Mouse (Mus musculus): ENCODE measurements around the gene Top2a. TPM values are rescaled to one million over a fixed set of nuclear protein-coding genes. Genes with fewer than 3 reads are reported as not detected.
"Not testable (repeated sequence)": the region's sequence is repeated elsewhere in the genome, so short reads cannot be mapped to it uniquely, and the experiment has no call there.

Gene Top2a
- polyA plus RNA-seq, 1 experiment, result 59.2 TPM

- no peak overlapping the region for H3K27ac ChIP-seq (ENCODE audit: control insufficient read depth, insufficient read depth, low read length)
- no peaks in the 10 kb centered on the region for H3K27me3 ChIP-seq (ENCODE audit: control insufficient read depth, insufficient read depth, low read length)
- no peaks in the 10 kb centered on the region for H3K4me1 ChIP-seq (replicated peaks; ENCODE audit: control insufficient read depth, insufficient read depth, low read length)
- no peak for TF ChIP-seq CTCF (IDR thresholded peaks at IDR 0.05; ENCODE audit: borderline replicate concordance, control insufficient read depth, extremely low read depth, insufficient read depth, low read length, poor library complexity)
- TF ChIP-seq POLR2A (IDR thresholded peaks at IDR 0.05; ENCODE audit: control insufficient read depth, extremely low read depth, insufficient read depth, low read length, poor library complexity), result no peak
- H3K4me3 ChIP-seq (ENCODE audit: control insufficient read depth, insufficient read depth, low read length), result no peak overlapping the region
- peaks cover 90% of the 10 kb centered on the region for H3K36me3 ChIP-seq (ENCODE audit: control insufficient read depth, insufficient read depth, low read length)
- WGBS, result 97% methylated on average over 7 of the region's 7 CpGs
- DNase-seq, result no peak
These were observed 28.0 kb downstream of the Top2a start for GRCm38 (mm10) chr11:98995987-98996386.

GRCm38 (mm10) chr11:98990866-98991265 lies 33.1 kb downstream of the Top2a start:
- no peak overlapping the region for H3K27ac ChIP-seq (ENCODE audit: control insufficient read depth, insufficient read depth, low read length)
- 93% methylated on average over 6 of the region's 6 CpGs for WGBS
- no peak for DNase-seq
- H3K36me3 ChIP-seq (ENCODE audit: control insufficient read depth, insufficient read depth, low read length), result peaks cover 60% of the 10 kb centered on the region
- no peaks in the 10 kb centered on the region for H3K4me1 ChIP-seq (replicated peaks; ENCODE audit: control insufficient read depth, insufficient read depth, low read length)
- no peak overlapping the region for H3K4me3 ChIP-seq (ENCODE audit: control insufficient read depth, insufficient read depth, low read length)
- TF ChIP-seq CTCF (IDR thresholded peaks at IDR 0.05; ENCODE audit: borderline replicate concordance, control insufficient read depth, extremely low read depth, insufficient read depth, low read length, poor library complexity) (no peak), POLR2A (IDR thresholded peaks at IDR 0.05; ENCODE audit: control insufficient read depth, extremely low read depth, insufficient read depth, low read length, poor library complexity) (no peak)
- no peaks in the 10 kb centered on the region for H3K27me3 ChIP-seq (ENCODE audit: control insufficient read depth, insufficient read depth, low read length)

GRCm38 (mm10) chr11:98988260-98988659 lies 35.7 kb downstream of the Top2a start:
- DNase-seq; H3K4me1 ChIP-seq (replicated peaks; ENCODE audit: control insufficient read depth, insufficient read depth, low read length); H3K27me3 ChIP-seq (ENCODE audit: control insufficient read depth, insufficient read depth, low read length); H3K27ac ChIP-seq (ENCODE audit: control insufficient read depth, insufficient read depth, low read length); H3K4me3 ChIP-seq (ENCODE audit: control insufficient read depth, insufficient read depth, low read length): not testable (repeated sequence)
- H3K36me3 ChIP-seq (ENCODE audit: control insufficient read depth, insufficient read depth, low read length), result peaks cover 38% of the 10 kb centered on the region
- 97% methylated on average over 6 of the region's 6 CpGs for WGBS

- Histone ChIP-seq H3K27me3 (ENCODE audit: control insufficient read depth, insufficient read depth, low read length) (no peaks in the 10 kb centered on the region), H3K4me1 (replicated peaks; ENCODE audit: control insufficient read depth, insufficient read depth, low read length) (peaks cover 13% of the 10 kb centered on the region), H3K4me3 (ENCODE audit: control insufficient read depth, insufficient read depth, low read length) (no peak overlapping the region), H3K27ac (ENCODE audit: control insufficient read depth, insufficient read depth, low read length) (no peak overlapping the region), H3K36me3 (ENCODE audit: control insufficient read depth, insufficient read depth, low read length) (peaks cover 14% of the 10 kb centered on the region)
- TF ChIP-seq CTCF (IDR thresholded peaks at IDR 0.05; ENCODE audit: borderline replicate concordance, control insufficient read depth, extremely low read depth, insufficient read depth, low read length, poor library complexity) (no peak), POLR2A (IDR thresholded peaks at IDR 0.05; ENCODE audit: control insufficient read depth, extremely low read depth, insufficient read depth, low read length, poor library complexity) (no peak)
- WGBS, result 94% methylated on average over 7 of the region's 7 CpGs
- DNase-seq, result no peak
These were observed 38.4 kb downstream of the Top2a start for GRCm38 (mm10) chr11:98985542-98985941.

GRCm38 (mm10) chr11:98983551-98983950 lies 40.4 kb downstream of the Top2a start:
- WGBS, result 91% methylated on average over 8 of the region's 8 CpGs

GRCm38 (mm10) chr11:98982773-98983133 lies 41.2 kb downstream of the Top2a start, which contains the start of gene Gjd3:
Gjd3 (minus strand) TSS chr11:98983016.
- no peak for DNase-seq
- H3K27me3 ChIP-seq (ENCODE audit: control insufficient read depth, insufficient read depth, low read length), result no peaks in the 10 kb centered on the region
- H3K36me3 ChIP-seq (ENCODE audit: control insufficient read depth, insufficient read depth, low read length), result no peaks in the 10 kb centered on the region
- 8% methylated on average over 28 of the region's 28 CpGs for WGBS
- H3K4me1 ChIP-seq (replicated peaks; ENCODE audit: control insufficient read depth, insufficient read depth, low read length), result peaks cover 13% of the 10 kb centered on the region
- no peak for TF ChIP-seq CTCF (IDR thresholded peaks at IDR 0.05; ENCODE audit: borderline replicate concordance, control insufficient read depth, extremely low read depth, insufficient read depth, low read length, poor library complexity)
- TF ChIP-seq POLR2A (IDR thresholded peaks at IDR 0.05; ENCODE audit: control insufficient read depth, extremely low read depth, insufficient read depth, low read length, poor library complexity), result no peak
- peak within 1 kb of the TSS; percentile 48 for H3K4me3 ChIP-seq (ENCODE audit: control insufficient read depth, insufficient read depth, low read length)
- no peak within 1 kb of the TSS for H3K27ac ChIP-seq (ENCODE audit: control insufficient read depth, insufficient read depth, low read length)

More at GRCm38 (mm10) chr11:98983551-98983950, 40.4 kb downstream of the Top2a start:
- Histone ChIP-seq H3K4me3 (ENCODE audit: control insufficient read depth, insufficient read depth, low read length) (no peak overlapping the region), H3K36me3 (ENCODE audit: control insufficient read depth, insufficient read depth, low read length) (peaks cover 1% of the 10 kb centered on the region), H3K27me3 (ENCODE audit: control insufficient read depth, insufficient read depth, low read length) (no peaks in the 10 kb centered on the region), H3K27ac (ENCODE audit: control insufficient read depth, insufficient read depth, low read length) (no peak overlapping the region), H3K4me1 (replicated peaks; ENCODE audit: control insufficient read depth, insufficient read depth, low read length) (peaks cover 13% of the 10 kb centered on the region)
- TF ChIP-seq POLR2A (IDR thresholded peaks at IDR 0.05; ENCODE audit: control insufficient read depth, extremely low read depth, insufficient read depth, low read length, poor library complexity), result no peak
- TF ChIP-seq CTCF (IDR thresholded peaks at IDR 0.05; ENCODE audit: borderline replicate concordance, control insufficient read depth, extremely low read depth, insufficient read depth, low read length, poor library complexity), result no peak
- DNase-seq, result no peak

- DNase-seq, result peak; percentile 33
- Histone ChIP-seq H3K4me3 (ENCODE audit: control insufficient read depth, insufficient read depth, low read length) (peak overlapping the region; percentile 48), H3K27ac (ENCODE audit: control insufficient read depth, insufficient read depth, low read length) (no peak overlapping the region), H3K36me3 (ENCODE audit: control insufficient read depth, insufficient read depth, low read length) (no peaks in the 10 kb centered on the region), H3K27me3 (ENCODE audit: control insufficient read depth, insufficient read depth, low read length) (no peaks in the 10 kb centered on the region), H3K4me1 (replicated peaks; ENCODE audit: control insufficient read depth, insufficient read depth, low read length) (peaks cover 13% of the 10 kb centered on the region)
- WGBS, result under 1% methylated on average over 94 of the region's 94 CpGs
- TF ChIP-seq CTCF (IDR thresholded peaks at IDR 0.05; ENCODE audit: borderline replicate concordance, control insufficient read depth, extremely low read depth, insufficient read depth, low read length, poor library complexity) (0 out of 2 replicates have a peak, but pooled peaks have one; percentile 24), POLR2A (IDR thresholded peaks at IDR 0.05; ENCODE audit: control insufficient read depth, extremely low read depth, insufficient read depth, low read length, poor library complexity) (peak; percentile 33; the same call in 1 of the 2 replicates)
These were observed 41.8 kb downstream of the Top2a start for GRCm38 (mm10) chr11:98981997-98982772.
